Mouse (Mus musculus): ENCODE measurements around the gene Prrt2. TPM values are rescaled to one million over a fixed set of nuclear protein-coding genes. Genes with fewer than 3 reads are reported as not detected.

Gene Prrt2
- polyA plus RNA-seq, 1 experiment from 2014 or later = 4.5 TPM

DNA sequence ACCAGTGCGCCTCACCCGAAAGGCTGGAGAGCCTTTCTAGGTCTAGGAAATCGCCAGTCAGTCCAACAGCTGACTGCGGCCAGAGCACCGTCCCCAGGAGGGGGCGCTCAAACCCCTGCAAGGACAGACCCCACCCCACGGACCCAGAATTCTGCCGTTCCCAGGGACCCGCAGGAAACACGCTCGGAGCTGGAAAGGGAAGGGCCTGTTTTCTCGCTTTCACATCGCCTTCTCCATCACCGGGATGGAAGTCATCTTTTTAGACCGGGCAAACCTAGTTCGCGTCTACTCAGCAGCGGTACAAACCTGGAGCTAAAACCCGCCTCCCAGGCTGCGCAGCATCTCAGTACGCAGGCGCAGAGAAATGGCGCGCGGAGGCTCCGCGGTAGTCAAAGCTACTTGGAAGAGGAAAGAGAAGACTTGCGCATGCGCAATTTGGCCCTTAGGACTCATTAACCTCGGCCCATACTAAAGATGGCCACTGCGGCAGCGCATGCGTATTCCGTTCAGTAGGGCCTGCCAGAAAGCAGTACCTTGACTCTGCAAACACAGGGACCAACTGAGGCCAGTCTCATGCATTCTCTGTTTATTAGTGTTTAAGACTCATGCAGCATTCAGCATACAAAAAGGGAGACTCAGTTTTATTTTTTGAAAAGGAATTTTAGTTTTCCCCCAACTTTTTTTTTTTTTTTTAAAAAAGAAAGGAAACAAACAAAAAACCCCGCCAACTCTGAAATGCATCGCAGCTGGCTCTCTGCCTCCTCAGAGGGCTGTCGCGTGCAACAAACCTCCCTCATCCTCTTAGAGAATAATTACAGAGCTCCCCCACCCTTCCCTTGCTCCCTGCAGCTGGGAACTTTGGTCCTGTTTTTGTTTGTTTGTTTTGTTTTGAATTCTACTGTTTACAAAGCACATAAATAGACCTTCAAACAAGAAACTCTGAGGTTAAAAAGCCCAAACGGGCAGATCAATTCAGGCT, 3.8 kb downstream of the Prrt2 start, which contains the start of gene Pagr1a:
Gene Pagr1a, minus strand, starts transcription at position 382 of the 979 bp plus-strand sequence.
- peak; percentile 70 for ATAC-seq (replicated peaks; ENCODE audit: insufficient number of reproducible peaks, low FRiP score, low TSS enrichment)
- H3K4me2 ChIP-seq = peak within 1 kb of the TSS; percentile 86
- H3K9me3 ChIP-seq (replicated peaks; ENCODE audit: control insufficient read depth, low read length) = no peaks in the 10 kb centered on the region
- H3K9ac ChIP-seq (ENCODE audit: low read depth, low read length) = peak within 1 kb of the TSS; percentile 94
- 4% methylated on average over 39 of the region's 39 CpGs for WGBS (ENCODE audit: insufficient replicate concordance)
- H3K36me3 ChIP-seq (ENCODE audit: control insufficient read depth, insufficient read depth, low read length) = peaks cover 8% of the 10 kb centered on the region
- peak within 1 kb of the TSS; percentile 97 for H3K27ac ChIP-seq (ENCODE audit: low read depth, low read length)
- no peaks in the 10 kb centered on the region for H3K27me3 ChIP-seq (ENCODE audit: control insufficient read depth, insufficient read depth, low read length)
- H3K4me1 ChIP-seq (ENCODE audit: control insufficient read depth, insufficient read depth, low read length) = peaks cover 38% of the 10 kb centered on the region
- peak within 1 kb of the TSS; percentile 66 for H3K4me3 ChIP-seq (ENCODE audit: low read depth, low read length)

DNA sequence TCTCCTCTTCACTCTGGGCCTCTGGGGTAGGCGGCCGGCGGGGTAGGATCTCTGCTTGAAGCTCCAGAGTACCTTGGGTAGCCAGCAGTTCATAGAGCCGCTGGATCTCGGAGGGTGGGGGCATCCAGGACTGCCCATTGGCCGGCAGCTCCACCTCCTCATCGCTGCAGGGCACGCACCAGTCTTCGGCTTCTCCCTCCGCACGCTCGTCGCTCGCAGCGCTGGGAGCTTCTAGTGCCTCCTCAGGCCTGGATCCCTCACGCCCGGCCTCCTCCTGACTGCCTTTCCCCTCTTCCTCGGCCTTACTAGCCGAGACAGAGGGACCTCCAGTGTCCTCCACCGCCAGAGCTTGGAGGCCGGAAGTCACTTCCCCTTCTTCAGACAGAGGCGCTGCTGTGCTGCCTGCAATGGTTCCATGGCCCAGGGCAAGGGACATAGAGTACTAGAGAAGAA, 4.5 kb downstream of the Prrt2 start:
- 0% methylated on average over 22 of the region's 22 CpGs for WGBS (ENCODE audit: insufficient replicate concordance)
- peak; percentile 64 for ATAC-seq (replicated peaks; ENCODE audit: insufficient number of reproducible peaks, low FRiP score, low TSS enrichment)
- peaks cover 32% of the 10 kb centered on the region for H3K4me1 ChIP-seq (ENCODE audit: control insufficient read depth, insufficient read depth, low read length)

DNA sequence TGATC, 4.7 kb downstream of the Prrt2 start, which contains the start of gene Pagr1b:
Gene Pagr1b, minus strand, starts transcription at position 4 of the 5 bp plus-strand sequence.
- Histone ChIP-seq H3K36me3 (ENCODE audit: control insufficient read depth, insufficient read depth, low read length) (peaks cover 6% of the 10 kb centered on the region), H3K27ac (ENCODE audit: low read depth, low read length) (peak within 1 kb of the TSS; percentile 97), H3K4me2 (peak within 1 kb of the TSS; percentile 86), H3K27me3 (ENCODE audit: control insufficient read depth, insufficient read depth, low read length) (no peaks in the 10 kb centered on the region), H3K4me3 (ENCODE audit: low read depth, low read length) (peak within 1 kb of the TSS; percentile 66), H3K4me1 (ENCODE audit: control insufficient read depth, insufficient read depth, low read length) (peaks cover 29% of the 10 kb centered on the region), H3K9me3 (replicated peaks; ENCODE audit: control insufficient read depth, low read length) (no peaks in the 10 kb centered on the region), H3K9ac (ENCODE audit: low read depth, low read length) (peak within 1 kb of the TSS; percentile 94)
- no peak for ATAC-seq (replicated peaks; ENCODE audit: insufficient number of reproducible peaks, low FRiP score, low TSS enrichment)

More for the DNA sequence above, 4.5 kb downstream of the Prrt2 start:
- Histone ChIP-seq H3K9me3 (replicated peaks; ENCODE audit: control insufficient read depth, low read length) (no peaks in the 10 kb centered on the region), H3K36me3 (ENCODE audit: control insufficient read depth, insufficient read depth, low read length) (peaks cover 6% of the 10 kb centered on the region), H3K4me2 (peak overlapping the region; percentile 86), H3K4me3 (ENCODE audit: low read depth, low read length) (peak overlapping the region; percentile 66), H3K9ac (ENCODE audit: low read depth, low read length) (peak overlapping the region; percentile 94), H3K27me3 (ENCODE audit: control insufficient read depth, insufficient read depth, low read length) (no peaks in the 10 kb centered on the region), H3K27ac (ENCODE audit: low read depth, low read length) (peak overlapping the region; percentile 97)

DNA sequence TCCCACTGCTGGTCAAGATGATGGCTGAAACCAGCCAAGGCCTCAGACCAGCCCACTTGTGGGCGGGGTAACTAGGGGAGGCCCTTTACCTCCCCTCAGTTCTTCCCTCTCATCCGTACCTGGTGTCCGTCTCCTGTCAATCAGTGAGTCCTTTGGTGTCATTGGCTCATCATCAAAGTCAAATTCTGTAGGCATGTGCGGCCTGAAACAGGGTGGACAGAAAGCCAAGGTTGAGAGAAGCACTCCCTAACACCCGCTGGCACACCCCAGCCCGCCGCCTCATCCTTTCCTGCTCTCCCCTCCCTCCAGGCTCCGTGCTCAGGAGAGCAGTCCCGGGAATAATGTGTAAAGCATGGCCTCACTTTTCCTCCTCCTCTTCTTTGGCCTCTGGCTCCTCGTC, 4.9 kb downstream of the Prrt2 start:
- peaks cover 28% of the 10 kb centered on the region for H3K4me1 ChIP-seq (ENCODE audit: control insufficient read depth, insufficient read depth, low read length)
- peak; percentile 60 for ATAC-seq (replicated peaks; ENCODE audit: insufficient number of reproducible peaks, low FRiP score, low TSS enrichment)

DNA sequence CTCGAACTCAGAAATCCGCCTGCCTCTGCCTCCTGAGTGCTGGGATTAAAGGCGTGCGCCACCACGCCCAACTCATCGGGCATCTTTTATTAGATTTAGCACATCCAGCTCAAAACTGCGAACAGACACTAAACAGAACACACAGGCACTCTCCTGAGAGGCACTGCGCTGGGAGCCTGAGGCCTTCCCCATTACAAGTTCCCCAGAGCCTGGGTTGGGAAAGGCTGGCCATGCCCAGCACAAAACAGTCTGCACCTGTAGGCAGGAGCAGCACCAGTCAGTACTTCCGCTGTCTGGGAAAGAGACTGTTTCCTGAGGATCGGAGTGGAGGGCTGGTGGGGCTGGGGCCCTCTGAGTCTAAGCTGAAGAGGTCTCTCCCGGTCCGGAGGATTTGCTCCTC, 6.0 kb downstream of the Prrt2 start:
- Histone ChIP-seq H3K9me3 (replicated peaks; ENCODE audit: control insufficient read depth, low read length) (no peaks in the 10 kb centered on the region), H3K27ac (ENCODE audit: low read depth, low read length) (no peak overlapping the region), H3K4me3 (ENCODE audit: low read depth, low read length) (no peak overlapping the region), H3K4me1 (ENCODE audit: control insufficient read depth, insufficient read depth, low read length) (peaks cover 23% of the 10 kb centered on the region), H3K27me3 (ENCODE audit: control insufficient read depth, insufficient read depth, low read length) (no peaks in the 10 kb centered on the region), H3K9ac (ENCODE audit: low read depth, low read length) (no peak overlapping the region), H3K36me3 (ENCODE audit: control insufficient read depth, insufficient read depth, low read length) (peaks cover 6% of the 10 kb centered on the region), H3K4me2 (peak overlapping the region; percentile 86)
- ATAC-seq (replicated peaks; ENCODE audit: insufficient number of reproducible peaks, low FRiP score, low TSS enrichment) = no peak
- WGBS (ENCODE audit: insufficient replicate concordance) = 88% methylated on average over 12 of the region's 12 CpGs

More for the DNA sequence above, 4.9 kb downstream of the Prrt2 start:
- Histone ChIP-seq H3K27me3 (ENCODE audit: control insufficient read depth, insufficient read depth, low read length) (no peaks in the 10 kb centered on the region), H3K4me2 (peak overlapping the region; percentile 86), H3K9ac (ENCODE audit: low read depth, low read length) (peak overlapping the region; percentile 94), H3K27ac (ENCODE audit: low read depth, low read length) (peak overlapping the region; percentile 97), H3K9me3 (replicated peaks; ENCODE audit: control insufficient read depth, low read length) (no peaks in the 10 kb centered on the region), H3K36me3 (ENCODE audit: control insufficient read depth, insufficient read depth, low read length) (peaks cover 6% of the 10 kb centered on the region), H3K4me3 (ENCODE audit: low read depth, low read length) (peak overlapping the region; percentile 66)
- 2% methylated on average over 10 of the region's 10 CpGs for WGBS (ENCODE audit: insufficient replicate concordance)

DNA sequence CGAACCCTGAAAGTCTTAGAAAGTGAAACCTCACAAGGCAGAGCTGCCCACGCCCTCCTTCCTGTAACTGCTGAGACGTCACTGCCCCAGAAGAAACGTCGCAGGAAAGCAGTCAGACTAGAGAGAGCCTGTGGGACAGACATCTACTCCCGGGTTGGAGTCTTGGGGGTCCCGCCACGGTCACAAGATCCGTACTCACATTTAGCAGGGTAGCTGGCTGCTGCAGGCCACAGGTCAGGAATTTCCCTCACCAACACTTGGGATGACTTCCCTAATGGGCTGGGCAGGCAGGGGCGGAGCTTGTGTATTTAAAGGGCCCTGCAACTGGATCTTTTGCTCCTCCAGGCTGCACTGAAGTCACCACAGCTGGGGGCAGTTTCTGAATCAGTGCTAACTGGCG, 6.7 kb downstream of the Prrt2 start, which contains the start of gene Mvp:
Gene Mvp, minus strand, starts transcription at position 302 of the 400 bp plus-strand sequence.
- WGBS (ENCODE audit: insufficient replicate concordance) = 31% methylated on average over 11 of the region's 11 CpGs
- Histone ChIP-seq H3K9me3 (replicated peaks; ENCODE audit: control insufficient read depth, low read length) (no peaks in the 10 kb centered on the region), H3K4me1 (ENCODE audit: control insufficient read depth, insufficient read depth, low read length) (peaks cover 21% of the 10 kb centered on the region), H3K4me2 (peak within 1 kb of the TSS; percentile 86), H3K36me3 (ENCODE audit: control insufficient read depth, insufficient read depth, low read length) (peaks cover 6% of the 10 kb centered on the region), H3K27me3 (ENCODE audit: control insufficient read depth, insufficient read depth, low read length) (no peaks in the 10 kb centered on the region), H3K27ac (ENCODE audit: low read depth, low read length) (peak within 1 kb of the TSS; percentile 5; the same call in 1 of the 2 replicates), H3K4me3 (ENCODE audit: low read depth, low read length) (peak within 1 kb of the TSS; percentile 66), H3K9ac (ENCODE audit: low read depth, low read length) (peak within 1 kb of the TSS; percentile 94)
- ATAC-seq (replicated peaks; ENCODE audit: insufficient number of reproducible peaks, low FRiP score, low TSS enrichment) = no peak

DNA sequence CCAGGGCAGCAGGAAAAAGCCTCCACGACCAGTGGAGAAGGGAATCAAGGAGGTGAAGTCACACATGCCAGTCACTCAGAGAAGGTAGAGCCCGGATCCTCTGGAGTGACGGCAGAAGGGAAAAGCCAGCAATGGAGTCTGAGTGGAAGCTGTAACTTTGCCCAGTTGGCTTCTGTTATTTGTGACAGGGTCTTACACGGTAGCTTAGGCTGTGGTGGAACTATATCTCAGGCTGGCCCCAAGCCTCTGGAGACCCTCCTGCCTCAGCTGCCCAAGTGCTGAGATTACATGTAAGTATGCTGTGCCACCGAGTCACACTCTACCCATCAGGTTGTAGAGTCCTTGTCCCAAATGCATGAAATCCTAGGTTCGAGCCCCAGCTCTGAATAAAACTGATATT, 7.6 kb downstream of the Prrt2 start:
- WGBS (ENCODE audit: insufficient replicate concordance) = 93% methylated on average over 6 of the region's 6 CpGs
- Histone ChIP-seq H3K4me3 (ENCODE audit: low read depth, low read length) (peak overlapping the region; percentile 44; the same call in 1 of the 2 replicates), H3K27ac (ENCODE audit: low read depth, low read length) (no peak overlapping the region), H3K27me3 (ENCODE audit: control insufficient read depth, insufficient read depth, low read length) (no peaks in the 10 kb centered on the region), H3K4me2 (no peak overlapping the region), H3K4me1 (ENCODE audit: control insufficient read depth, insufficient read depth, low read length) (peaks cover 26% of the 10 kb centered on the region), H3K9me3 (replicated peaks; ENCODE audit: control insufficient read depth, low read length) (no peaks in the 10 kb centered on the region), H3K9ac (ENCODE audit: low read depth, low read length) (no peak overlapping the region), H3K36me3 (ENCODE audit: control insufficient read depth, insufficient read depth, low read length) (peaks cover 6% of the 10 kb centered on the region)
- ATAC-seq (replicated peaks; ENCODE audit: insufficient number of reproducible peaks, low FRiP score, low TSS enrichment) = no peak

DNA sequence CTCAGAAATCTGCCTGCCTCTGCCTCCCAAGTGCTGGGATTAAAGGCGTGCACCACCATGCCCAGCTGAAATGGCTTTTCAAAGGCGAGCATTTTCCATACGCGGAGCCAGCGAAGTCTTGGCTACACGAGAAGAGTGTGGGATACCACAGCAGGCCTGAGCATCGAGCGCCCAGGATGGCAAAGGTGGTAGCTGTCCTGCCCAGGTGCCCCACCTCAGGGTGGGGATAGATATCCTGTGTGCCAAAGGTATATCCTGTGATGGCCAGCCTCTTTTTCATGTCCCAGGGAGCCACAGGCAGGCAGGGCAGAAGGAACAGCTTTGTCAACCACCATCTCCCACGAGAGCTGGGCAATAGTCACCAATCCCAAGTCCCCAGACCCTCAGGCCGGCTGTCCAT, 8.2 kb downstream of the Prrt2 start:
- ATAC-seq (replicated peaks; ENCODE audit: insufficient number of reproducible peaks, low FRiP score, low TSS enrichment) = no peak
- Histone ChIP-seq H3K4me1 (ENCODE audit: control insufficient read depth, insufficient read depth, low read length) (peaks cover 30% of the 10 kb centered on the region), H3K9ac (ENCODE audit: low read depth, low read length) (no peak overlapping the region), H3K9me3 (replicated peaks; ENCODE audit: control insufficient read depth, low read length) (no peaks in the 10 kb centered on the region), H3K4me2 (no peak overlapping the region), H3K27me3 (ENCODE audit: control insufficient read depth, insufficient read depth, low read length) (no peaks in the 10 kb centered on the region), H3K4me3 (ENCODE audit: low read depth, low read length) (no peak overlapping the region), H3K36me3 (ENCODE audit: control insufficient read depth, insufficient read depth, low read length) (peaks cover 6% of the 10 kb centered on the region), H3K27ac (ENCODE audit: low read depth, low read length) (no peak overlapping the region)
- 95% methylated on average over 10 of the region's 10 CpGs for WGBS (ENCODE audit: insufficient replicate concordance)

DNA sequence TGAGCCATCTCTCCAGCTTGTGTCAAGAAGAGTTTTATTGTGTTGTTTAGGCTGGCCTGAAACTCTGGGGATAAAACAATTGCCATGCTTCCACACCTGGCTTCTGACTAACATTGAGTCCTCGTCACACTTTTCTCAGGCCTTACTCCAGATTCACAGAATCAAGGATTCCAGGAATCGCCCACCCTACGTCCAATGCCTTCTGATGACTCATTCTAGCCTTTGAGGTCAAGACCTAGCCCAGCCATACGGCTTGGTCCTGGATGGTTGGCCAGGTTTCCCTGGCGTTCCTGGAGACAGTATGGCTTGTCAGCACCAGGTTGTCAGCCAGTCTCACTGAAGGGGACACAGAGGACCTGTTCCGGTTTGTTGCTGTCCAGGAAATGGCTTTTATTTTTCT, 8.6 kb downstream of the Prrt2 start:
- 78% methylated on average over 6 of the region's 6 CpGs for WGBS (ENCODE audit: insufficient replicate concordance)
- Histone ChIP-seq H3K4me1 (ENCODE audit: control insufficient read depth, insufficient read depth, low read length) (peaks cover 30% of the 10 kb centered on the region), H3K9ac (ENCODE audit: low read depth, low read length) (no peak overlapping the region), H3K36me3 (ENCODE audit: control insufficient read depth, insufficient read depth, low read length) (peaks cover 6% of the 10 kb centered on the region), H3K27me3 (ENCODE audit: control insufficient read depth, insufficient read depth, low read length) (no peaks in the 10 kb centered on the region), H3K9me3 (replicated peaks; ENCODE audit: control insufficient read depth, low read length) (no peaks in the 10 kb centered on the region), H3K4me3 (ENCODE audit: low read depth, low read length) (no peak overlapping the region), H3K4me2 (no peak overlapping the region), H3K27ac (ENCODE audit: low read depth, low read length) (no peak overlapping the region)
- no peak for ATAC-seq (replicated peaks; ENCODE audit: insufficient number of reproducible peaks, low FRiP score, low TSS enrichment)
